Mouse (Mus musculus) cerebellum, adult 9-10 months (tissue): Measurements from ENCODE around the gene Iqcj.

ENCODE experiments used
- DNase-seq: peaks from one replicate; pipeline ENCODE4 v3.0.0; 2022

Iqcj gene

GRCm38 (mm10) chr3:67960133-67960532 is 68.1 kb downstream of the Iqcj start:
- no peak for DNase-seq

DNA sequence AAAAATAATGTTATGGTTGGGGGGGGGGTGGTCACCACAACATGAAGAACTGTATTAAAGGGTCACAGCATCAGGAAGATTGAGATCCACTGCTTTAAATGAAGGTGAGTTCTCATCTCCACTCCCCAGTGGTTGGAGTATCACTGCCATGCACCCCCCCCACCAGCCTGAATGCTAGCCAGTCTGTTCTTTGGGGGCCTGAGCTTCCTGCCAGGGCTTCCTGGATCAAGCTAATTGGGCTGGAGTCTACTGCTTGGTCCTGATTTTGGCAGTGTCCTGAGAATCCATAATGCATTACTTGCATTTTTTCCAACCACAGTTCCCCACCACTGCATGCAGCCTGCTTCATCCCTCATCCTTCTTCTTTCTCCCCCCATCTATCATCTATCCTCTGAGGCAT is 68.7 kb downstream of the Iqcj start:
- DNase-seq, result no peak

GRCm38 (mm10) chr3:67961934-67962639 is 70.1 kb downstream of the Iqcj start:
- no peak for DNase-seq

DNA sequence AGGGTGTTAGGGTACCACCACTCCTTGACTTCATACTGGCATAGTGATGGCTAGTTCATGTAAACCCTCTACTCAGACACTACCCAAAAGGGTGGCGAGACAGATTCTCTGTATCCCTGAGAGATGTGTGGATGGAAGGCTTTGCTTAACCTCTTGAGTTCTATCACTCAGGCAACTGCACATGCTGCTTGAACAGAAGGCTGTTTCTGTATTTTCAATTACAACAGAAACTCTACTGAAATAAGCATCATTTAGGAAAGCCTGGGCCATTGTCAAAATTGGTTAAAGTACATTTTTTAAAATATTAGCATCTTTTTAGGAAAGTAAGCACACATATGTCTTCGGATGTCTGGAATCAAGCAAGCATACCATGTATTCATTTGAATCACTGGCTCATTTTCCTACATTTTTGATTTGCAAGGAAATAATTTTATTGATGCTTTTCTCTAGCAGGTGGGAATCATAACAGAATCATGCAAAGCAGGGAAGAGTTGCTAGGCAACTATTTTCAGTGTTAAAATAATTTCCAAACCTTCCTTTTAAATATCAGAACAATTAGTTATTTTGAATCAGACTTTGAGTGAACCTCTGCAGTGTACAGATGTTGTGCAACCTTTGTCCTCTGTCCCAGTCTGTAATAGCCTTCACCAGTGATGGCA is 82.4 kb downstream of the Iqcj start:
- DNase-seq, result no peak

DNA sequence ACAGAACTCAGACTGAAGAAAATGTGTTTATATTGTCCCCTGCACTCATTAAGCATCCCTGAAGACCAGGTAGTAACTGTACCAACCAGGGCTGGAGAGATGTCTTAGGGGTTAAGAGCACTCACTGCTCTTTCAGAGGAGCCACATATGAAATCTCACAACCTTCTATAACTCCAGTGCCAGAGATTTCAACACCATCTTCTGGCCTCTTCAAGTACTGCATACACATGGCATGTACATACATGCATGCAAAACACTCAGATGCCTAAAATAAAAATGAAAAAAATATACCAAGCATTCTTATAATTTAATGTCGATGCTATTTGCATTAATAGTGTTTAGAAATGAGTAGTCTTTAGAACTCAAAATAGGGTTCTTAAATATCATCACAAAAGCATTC is 88.0 kb downstream of the Iqcj start:
- DNase-seq, result no peak

- DNase-seq, result no peak
These were observed 91.3 kb downstream of the Iqcj start for GRCm38 (mm10) chr3:67983329-67983728.

GRCm38 (mm10) chr3:68002415-68002814 is 110.4 kb downstream of the Iqcj start:
- no peak for DNase-seq

GRCm38 (mm10) chr3:68012342-68012741 is 120.3 kb downstream of the Iqcj start:
- no peak for DNase-seq

GRCm38 (mm10) chr3:68015786-68016185 is 123.8 kb downstream of the Iqcj start:
- DNase-seq, result no peak

- DNase-seq, result no peak
These were observed 127.4 kb downstream of the Iqcj start for GRCm38 (mm10) chr3:68019401-68019800.

DNA sequence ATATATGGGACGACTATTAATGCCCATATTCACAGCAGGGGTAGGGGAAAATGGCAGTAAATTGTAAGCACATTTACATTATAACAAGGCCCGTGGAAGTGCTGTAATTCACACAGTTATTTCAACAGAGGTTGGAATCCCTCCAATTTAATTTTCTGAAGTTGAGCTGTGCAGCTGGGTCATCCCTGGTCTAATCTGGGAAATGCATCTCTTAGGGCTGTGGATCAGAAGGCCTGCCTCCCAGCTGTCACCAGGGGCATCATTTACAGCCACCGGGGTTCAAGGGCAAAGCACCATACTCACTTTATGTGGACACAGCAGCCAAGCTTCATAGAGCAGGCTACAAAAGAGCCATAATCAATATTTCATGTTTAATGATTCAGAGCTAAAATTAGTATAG is 144.1 kb downstream of the Iqcj start:
- no peak for DNase-seq

DNA sequence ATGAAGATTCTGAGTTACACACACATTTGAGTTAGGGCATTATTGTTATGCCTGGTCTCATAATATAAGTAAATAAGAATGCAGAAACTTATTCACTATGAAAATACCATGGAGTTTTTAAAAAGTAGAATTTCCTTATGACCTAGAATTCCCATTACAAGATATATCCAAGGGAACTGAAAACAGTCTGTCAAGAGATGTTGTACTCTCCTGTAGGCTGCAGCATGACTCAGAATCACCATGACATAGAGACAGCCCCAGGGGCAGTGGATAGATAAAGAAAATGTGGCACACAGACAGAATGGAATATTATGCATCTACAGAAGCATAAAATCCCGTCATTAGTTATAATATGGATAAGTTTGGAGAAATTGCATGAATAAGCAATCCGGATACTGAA is 150.9 kb downstream of the Iqcj start:
- DNase-seq, result no peak

GRCm38 (mm10) chr3:68045475-68046416 is 153.7 kb downstream of the Iqcj start:
- DNase-seq, result peak; percentile 29

- DNase-seq, result no peak
These were observed 161.5 kb downstream of the Iqcj start for GRCm38 (mm10) chr3:68053538-68053937.

- no peak for DNase-seq
These were observed 163.1 kb downstream of the Iqcj start for GRCm38 (mm10) chr3:68055071-68055470.

GRCm38 (mm10) chr3:68056373-68057275 is 164.6 kb downstream of the Iqcj start:
- DNase-seq, result peak; percentile 64

DNA sequence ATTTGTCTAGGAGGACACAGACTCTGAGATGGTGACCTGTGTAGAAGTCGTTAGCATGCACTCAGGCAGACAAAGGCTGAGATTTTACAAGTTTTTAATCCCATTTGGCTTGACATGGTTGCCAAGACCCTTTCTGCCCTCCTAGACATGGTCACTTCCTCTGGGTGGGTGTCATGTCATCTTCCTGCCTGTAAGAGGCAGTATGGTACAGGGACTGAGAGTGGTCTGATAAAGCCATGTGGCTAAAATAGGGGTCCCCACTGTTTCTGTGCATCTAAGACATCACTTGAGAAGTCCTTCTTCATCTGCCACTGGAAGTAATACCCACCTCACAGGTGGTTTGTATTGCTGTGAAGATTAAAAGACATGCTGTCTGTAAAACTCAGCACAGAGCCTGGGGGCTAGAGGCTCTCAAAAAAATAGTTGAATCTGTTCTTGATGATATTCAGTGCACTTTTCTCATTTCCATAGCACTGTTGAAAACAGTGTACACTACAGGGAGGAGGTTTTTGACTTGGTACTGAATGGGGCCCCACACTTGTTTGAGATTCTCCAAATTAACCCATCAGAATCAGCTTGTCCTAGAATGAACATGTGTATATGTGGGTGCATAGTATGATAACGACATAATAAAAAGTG is 167.3 kb downstream of the Iqcj start:
- DNase-seq, result no peak

GRCm38 (mm10) chr3:68064731-68065130 is 172.7 kb downstream of the Iqcj start, which contains the start of gene Schip1:
TSS of gene Schip1 (plus strand) at chr3:68064802.
- no peak for DNase-seq

GRCm38 (mm10) chr3:68071395-68072386 is 179.7 kb downstream of the Iqcj start:
- DNase-seq, result no peak

- no peak for DNase-seq
These were observed 185.4 kb downstream of the Iqcj start for GRCm38 (mm10) chr3:68077406-68077805.

- no peak for DNase-seq
These were observed 193.0 kb downstream of the Iqcj start for GRCm38 (mm10) chr3:68085024-68085423.
